Mouse (Mus musculus): Measurements from ENCODE around the gene Kansl2. TPM values are rescaled to one million over a fixed set of nuclear protein-coding genes. Genes with fewer than 3 reads are reported as not detected.
A peak's percentile ranks its signal among the peaks of the same experiment; 100 is the strongest.

Kansl2 gene
- polyA plus RNA-seq, 1 experiment from 2014 or later = 90.6 TPM

GRCm38 (mm10) chr15:98512799-98513321 lies 21.2 kb downstream of the Kansl2 start:
- Histone ChIP-seq H3K27me3 (ENCODE audit: control insufficient read depth, insufficient read depth, low read length) (no peaks in the 10 kb centered on the region), H3K4me2 (replicated peaks; ENCODE audit: low read depth, low read length) (no peak overlapping the region), H3K9ac (replicated peaks; ENCODE audit: low read depth, low read length) (no peak overlapping the region), H3K27ac (ENCODE audit: low read length) (no peak overlapping the region), H3K4me1 (ENCODE audit: control insufficient read depth, insufficient read depth, low read length) (0 out of 2 replicates have a peak, but pooled peaks cover 6% of the 10 kb centered on the region), H3K9me3 (ENCODE audit: control insufficient read depth, low read depth, low read length) (no peaks in the 10 kb centered on the region), H3K36me3 (ENCODE audit: control insufficient read depth, insufficient read depth, low read length) (peaks cover 2% of the 10 kb centered on the region; the same call in 1 of the 2 replicates), H3K4me3 (ENCODE audit: low read depth, low read length) (no peak overlapping the region)
- no peak for ATAC-seq (ENCODE audit: insufficient number of reproducible peaks, insufficient read depth, low FRiP score, low read depth)
- 35% methylated on average over 17 of the region's 17 CpGs for WGBS

DNA sequence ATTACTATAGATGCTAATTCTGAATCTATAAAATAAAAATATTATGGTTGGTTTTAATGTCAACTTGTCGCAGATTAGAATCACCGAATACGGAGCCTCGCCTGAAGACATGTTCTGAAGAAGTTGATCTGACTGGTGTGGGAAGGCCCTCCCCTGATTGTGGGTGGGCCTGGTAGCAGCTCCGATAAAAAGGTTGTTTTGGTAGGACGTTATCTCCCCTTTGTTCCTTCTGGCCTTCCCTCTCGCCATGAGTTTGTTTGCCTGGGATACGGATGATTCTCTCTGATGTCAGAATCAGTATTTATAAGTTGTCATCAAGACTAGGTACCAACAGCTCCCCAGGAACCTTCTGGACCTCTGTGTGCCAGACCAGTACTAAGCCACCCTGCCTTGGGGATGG lies 21.8 kb downstream of the Kansl2 start:
- Histone ChIP-seq H3K27ac (ENCODE audit: low read length) (no peak overlapping the region), H3K9ac (replicated peaks; ENCODE audit: low read depth, low read length) (no peak overlapping the region), H3K4me3 (ENCODE audit: low read depth, low read length) (no peak overlapping the region), H3K4me2 (replicated peaks; ENCODE audit: low read depth, low read length) (no peak overlapping the region), H3K36me3 (ENCODE audit: control insufficient read depth, insufficient read depth, low read length) (no peaks in the 10 kb centered on the region), H3K27me3 (ENCODE audit: control insufficient read depth, insufficient read depth, low read length) (no peaks in the 10 kb centered on the region), H3K9me3 (ENCODE audit: control insufficient read depth, low read depth, low read length) (no peaks in the 10 kb centered on the region), H3K4me1 (ENCODE audit: control insufficient read depth, insufficient read depth, low read length) (0 out of 2 replicates have a peak, but pooled peaks cover 6% of the 10 kb centered on the region)
- ATAC-seq (ENCODE audit: insufficient number of reproducible peaks, insufficient read depth, low FRiP score, low read depth) = no peak
- 59% methylated on average over 8 of the region's 8 CpGs for WGBS

- Histone ChIP-seq H3K27ac (ENCODE audit: low read length) (no peak overlapping the region), H3K4me2 (replicated peaks; ENCODE audit: low read depth, low read length) (no peak overlapping the region)
These were observed 22.6 kb downstream of the Kansl2 start for GRCm38 (mm10) chr15:98511386-98511928.

DNA sequence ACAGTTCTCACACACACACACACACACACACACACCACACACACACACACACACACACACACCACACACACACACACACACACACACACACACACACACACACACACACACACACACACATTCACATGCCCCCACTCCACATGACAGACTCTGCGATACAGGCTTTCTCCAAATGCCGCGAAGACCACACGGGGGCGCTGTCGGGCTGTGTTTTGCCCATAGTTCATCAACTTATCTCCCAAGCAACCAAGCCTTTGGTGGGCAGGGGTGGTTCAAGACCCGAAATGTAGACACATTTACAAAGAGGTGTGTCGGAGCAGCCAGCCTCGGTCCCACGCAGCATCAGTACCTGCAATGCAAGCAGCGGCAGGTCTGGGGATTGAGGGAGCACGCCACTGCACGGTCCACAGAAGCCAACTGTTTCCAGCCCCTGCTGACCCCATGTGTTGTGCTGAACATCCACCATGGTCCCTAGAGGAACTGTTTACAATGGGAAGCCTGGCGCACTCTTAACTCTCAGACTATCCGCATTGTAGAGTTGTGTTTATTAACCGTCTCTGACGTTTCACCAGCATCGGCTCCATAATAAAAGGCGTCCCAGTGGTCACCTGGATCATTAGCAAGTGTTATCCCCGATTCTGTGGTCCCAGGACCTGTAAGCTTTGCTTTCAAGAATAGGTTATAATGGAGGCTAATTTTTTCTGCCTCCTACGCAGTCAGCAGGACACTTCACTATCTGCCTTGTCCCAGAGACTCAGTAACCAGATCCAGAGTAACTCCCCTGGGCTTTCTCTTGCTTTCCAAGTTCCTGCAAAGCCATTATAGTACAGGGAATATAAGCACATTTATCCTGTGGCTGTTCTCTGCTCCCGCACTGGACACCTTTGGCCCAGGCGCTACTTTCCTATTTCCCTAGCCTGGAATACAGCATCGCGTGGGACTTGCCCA lies 23.4 kb downstream of the Kansl2 start:
- ATAC-seq (ENCODE audit: insufficient number of reproducible peaks, insufficient read depth, low FRiP score, low read depth) = no peak
- Histone ChIP-seq H3K4me3 (ENCODE audit: low read depth, low read length) (no peak overlapping the region), H3K4me2 (replicated peaks; ENCODE audit: low read depth, low read length) (peak overlapping the region; percentile 38), H3K9ac (replicated peaks; ENCODE audit: low read depth, low read length) (no peak overlapping the region), H3K9me3 (ENCODE audit: control insufficient read depth, low read depth, low read length) (no peaks in the 10 kb centered on the region), H3K27me3 (ENCODE audit: control insufficient read depth, insufficient read depth, low read length) (no peaks in the 10 kb centered on the region), H3K4me1 (ENCODE audit: control insufficient read depth, insufficient read depth, low read length) (0 out of 2 replicates have a peak, but pooled peaks cover 6% of the 10 kb centered on the region), H3K36me3 (ENCODE audit: control insufficient read depth, insufficient read depth, low read length) (no peaks in the 10 kb centered on the region), H3K27ac (ENCODE audit: low read length) (no peak overlapping the region)
- WGBS = 32% methylated on average over 25 of the region's 25 CpGs

More at GRCm38 (mm10) chr15:98511386-98511928, 22.6 kb downstream of the Kansl2 start:
- Histone ChIP-seq H3K9ac (replicated peaks; ENCODE audit: low read depth, low read length) (no peak overlapping the region), H3K4me3 (ENCODE audit: low read depth, low read length) (no peak overlapping the region), H3K9me3 (ENCODE audit: control insufficient read depth, low read depth, low read length) (no peaks in the 10 kb centered on the region), H3K4me1 (ENCODE audit: control insufficient read depth, insufficient read depth, low read length) (0 out of 2 replicates have a peak, but pooled peaks cover 6% of the 10 kb centered on the region), H3K27me3 (ENCODE audit: control insufficient read depth, insufficient read depth, low read length) (no peaks in the 10 kb centered on the region), H3K36me3 (ENCODE audit: control insufficient read depth, insufficient read depth, low read length) (no peaks in the 10 kb centered on the region)
- 71% methylated on average over 13 of the region's 13 CpGs for WGBS
- no peak for ATAC-seq (ENCODE audit: insufficient number of reproducible peaks, insufficient read depth, low FRiP score, low read depth)

GRCm38 (mm10) chr15:98509387-98509786 lies 24.7 kb downstream of the Kansl2 start:
- H3K4me3 ChIP-seq (ENCODE audit: low read depth, low read length) = no peak overlapping the region
- H3K27ac ChIP-seq (ENCODE audit: low read length) = no peak overlapping the region
- 0 out of 2 replicates have a peak, but pooled peaks cover 6% of the 10 kb centered on the region for H3K4me1 ChIP-seq (ENCODE audit: control insufficient read depth, insufficient read depth, low read length)
- no peak overlapping the region for H3K4me2 ChIP-seq (replicated peaks; ENCODE audit: low read depth, low read length)
- H3K36me3 ChIP-seq (ENCODE audit: control insufficient read depth, insufficient read depth, low read length) = no peaks in the 10 kb centered on the region
- H3K9me3 ChIP-seq (ENCODE audit: control insufficient read depth, low read depth, low read length) = no peaks in the 10 kb centered on the region
- 61% methylated on average over 2 of the region's 2 CpGs for WGBS
- no peak overlapping the region for H3K9ac ChIP-seq (replicated peaks; ENCODE audit: low read depth, low read length)
- no peaks in the 10 kb centered on the region for H3K27me3 ChIP-seq (ENCODE audit: control insufficient read depth, insufficient read depth, low read length)
- no peak for ATAC-seq (ENCODE audit: insufficient number of reproducible peaks, insufficient read depth, low FRiP score, low read depth)

DNA sequence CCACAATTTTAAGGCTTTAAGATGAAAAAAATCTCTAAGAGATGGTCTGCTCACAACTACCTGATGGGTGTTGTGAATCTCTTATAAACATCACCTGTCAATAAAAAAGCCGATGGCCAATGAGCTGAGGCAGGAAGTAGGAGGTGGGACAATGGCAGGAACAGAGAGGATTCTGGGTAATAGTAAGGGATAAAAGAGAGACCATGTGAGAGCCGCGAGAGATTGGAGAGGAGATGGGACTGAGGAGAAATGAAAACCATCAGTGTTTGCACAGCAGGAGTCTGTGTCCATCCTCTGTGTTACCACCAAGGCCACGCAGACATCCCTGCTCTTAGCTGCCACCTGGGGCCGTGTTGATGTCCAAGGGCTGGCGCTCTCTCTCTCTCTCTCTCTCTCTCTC lies 26.7 kb downstream of the Kansl2 start:
- no peak for ATAC-seq (ENCODE audit: insufficient number of reproducible peaks, insufficient read depth, low FRiP score, low read depth)
- Histone ChIP-seq H3K27me3 (ENCODE audit: control insufficient read depth, insufficient read depth, low read length) (no peaks in the 10 kb centered on the region), H3K4me1 (ENCODE audit: control insufficient read depth, insufficient read depth, low read length) (0 out of 2 replicates have a peak, but pooled peaks cover 3% of the 10 kb centered on the region), H3K27ac (ENCODE audit: low read length) (no peak overlapping the region), H3K9ac (replicated peaks; ENCODE audit: low read depth, low read length) (no peak overlapping the region), H3K9me3 (ENCODE audit: control insufficient read depth, low read depth, low read length) (no peaks in the 10 kb centered on the region), H3K4me3 (ENCODE audit: low read depth, low read length) (no peak overlapping the region), H3K36me3 (ENCODE audit: control insufficient read depth, insufficient read depth, low read length) (no peaks in the 10 kb centered on the region), H3K4me2 (replicated peaks; ENCODE audit: low read depth, low read length) (no peak overlapping the region)
- WGBS = 87% methylated on average over 6 of the region's 6 CpGs

DNA sequence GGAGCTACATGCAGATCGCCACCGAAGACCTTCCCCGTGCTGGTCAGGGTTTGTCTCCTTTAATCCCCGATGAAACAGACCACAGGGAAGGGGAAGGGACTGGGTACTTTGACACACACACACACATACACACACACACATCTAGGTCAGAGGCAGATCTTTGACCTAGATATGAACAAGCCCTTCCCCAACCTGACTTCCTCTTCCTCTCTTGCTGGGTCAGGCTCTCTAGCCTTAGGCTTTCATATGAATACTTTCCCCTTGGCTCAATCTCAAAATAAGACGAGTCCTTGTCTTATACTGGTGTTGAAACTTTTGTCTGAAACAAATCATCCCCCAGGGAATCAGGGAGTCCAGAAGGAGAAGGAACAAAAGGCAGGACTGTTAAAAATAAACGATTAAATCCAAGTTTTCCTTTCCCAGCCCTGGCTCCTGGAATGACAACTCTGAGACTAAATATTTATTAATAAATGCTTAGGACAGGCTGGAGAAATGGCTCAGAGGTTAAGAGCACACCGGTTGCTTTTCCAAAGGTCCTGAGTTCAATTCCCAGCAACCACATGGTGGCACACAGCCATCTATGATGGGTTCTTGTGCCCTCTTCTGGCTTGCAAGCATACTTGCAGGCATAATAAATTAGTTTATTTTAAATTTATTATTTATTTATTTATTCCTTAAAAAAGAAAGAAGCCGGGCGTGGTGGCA lies 27.7 kb downstream of the Kansl2 start:
- no peak overlapping the region for H3K27ac ChIP-seq (ENCODE audit: low read length)
- H3K4me1 ChIP-seq (ENCODE audit: control insufficient read depth, insufficient read depth, low read length) = 0 out of 2 replicates have a peak, but pooled peaks cover 3% of the 10 kb centered on the region
- H3K4me2 ChIP-seq (replicated peaks; ENCODE audit: low read depth, low read length) = no peak overlapping the region
- no peak overlapping the region for H3K4me3 ChIP-seq (ENCODE audit: low read depth, low read length)
- no peaks in the 10 kb centered on the region for H3K27me3 ChIP-seq (ENCODE audit: control insufficient read depth, insufficient read depth, low read length)
- no peak overlapping the region for H3K9ac ChIP-seq (replicated peaks; ENCODE audit: low read depth, low read length)
- no peak for ATAC-seq (ENCODE audit: insufficient number of reproducible peaks, insufficient read depth, low FRiP score, low read depth)
- H3K9me3 ChIP-seq (ENCODE audit: control insufficient read depth, low read depth, low read length) = no peaks in the 10 kb centered on the region
- H3K36me3 ChIP-seq (ENCODE audit: control insufficient read depth, insufficient read depth, low read length) = no peaks in the 10 kb centered on the region
- 69% methylated on average over 9 of the region's 9 CpGs for WGBS

DNA sequence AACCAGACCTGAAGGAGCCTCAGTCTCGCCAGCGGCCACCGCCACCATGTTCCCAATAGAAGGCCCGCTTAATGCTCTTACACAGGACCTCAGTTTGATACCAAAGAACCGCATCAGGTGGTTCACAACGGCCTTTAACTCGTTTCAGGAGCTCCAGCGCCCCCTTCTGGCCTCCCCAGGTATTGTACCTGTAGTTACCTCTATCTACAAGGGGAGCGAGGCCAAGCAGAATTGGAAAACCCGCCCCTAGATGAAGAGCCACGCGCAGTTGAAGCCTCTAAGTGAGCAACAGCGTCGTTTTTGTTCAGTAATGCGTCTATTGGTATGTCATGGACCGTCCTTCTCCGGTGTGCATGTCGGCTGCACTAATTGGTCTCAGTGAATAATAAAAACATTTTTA lies 29.6 kb downstream of the Kansl2 start:
- Histone ChIP-seq H3K4me3 (ENCODE audit: low read depth, low read length) (no peak overlapping the region), H3K9ac (replicated peaks; ENCODE audit: low read depth, low read length) (no peak overlapping the region), H3K4me2 (replicated peaks; ENCODE audit: low read depth, low read length) (no peak overlapping the region), H3K27ac (ENCODE audit: low read length) (no peak overlapping the region), H3K36me3 (ENCODE audit: control insufficient read depth, insufficient read depth, low read length) (no peaks in the 10 kb centered on the region), H3K4me1 (ENCODE audit: control insufficient read depth, insufficient read depth, low read length) (no peaks in the 10 kb centered on the region), H3K9me3 (ENCODE audit: control insufficient read depth, low read depth, low read length) (no peaks in the 10 kb centered on the region), H3K27me3 (ENCODE audit: control insufficient read depth, insufficient read depth, low read length) (no peaks in the 10 kb centered on the region)
- 17% methylated on average over 18 of the region's 18 CpGs for WGBS
- no peak; the same call in 1 of the 2 replicates for ATAC-seq (ENCODE audit: insufficient number of reproducible peaks, insufficient read depth, low FRiP score, low read depth)
